Mouse (Mus musculus): ENCODE data around the gene Tmed10.

The Tmed10 gene

GRCm38 (mm10) chr12:85374561-85375272 lies at the start of gene Tmed10:
Gene Tmed10 (minus strand): TSS chr12:85374847.
- peak; percentile 81 to 90 for DNase-seq (ENCODE audit: low spot score in 2 of 2)

DNA sequence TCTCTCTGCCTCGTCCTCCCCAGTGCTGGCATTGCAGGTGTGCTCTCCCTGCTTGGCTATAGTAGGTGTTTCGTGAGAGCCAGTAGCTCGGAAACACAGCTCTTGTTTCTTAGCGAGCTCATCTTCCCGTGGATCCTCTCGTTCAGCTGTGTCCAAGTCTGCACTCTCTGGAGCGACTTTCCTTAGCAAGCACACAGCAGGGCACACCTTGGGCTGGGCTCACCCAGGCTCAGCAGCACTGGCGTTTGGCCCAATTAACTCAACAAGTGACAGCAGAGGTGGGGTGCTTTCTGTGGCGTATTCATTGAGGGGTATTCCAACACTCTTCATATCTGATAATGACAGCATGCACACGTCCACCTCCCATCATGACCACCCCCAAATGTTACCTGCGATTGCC lies 48.6 kb upstream of the Tmed10 start:
- no peak for DNase-seq (ENCODE audit: low spot score in 2 of 2)

DNA sequence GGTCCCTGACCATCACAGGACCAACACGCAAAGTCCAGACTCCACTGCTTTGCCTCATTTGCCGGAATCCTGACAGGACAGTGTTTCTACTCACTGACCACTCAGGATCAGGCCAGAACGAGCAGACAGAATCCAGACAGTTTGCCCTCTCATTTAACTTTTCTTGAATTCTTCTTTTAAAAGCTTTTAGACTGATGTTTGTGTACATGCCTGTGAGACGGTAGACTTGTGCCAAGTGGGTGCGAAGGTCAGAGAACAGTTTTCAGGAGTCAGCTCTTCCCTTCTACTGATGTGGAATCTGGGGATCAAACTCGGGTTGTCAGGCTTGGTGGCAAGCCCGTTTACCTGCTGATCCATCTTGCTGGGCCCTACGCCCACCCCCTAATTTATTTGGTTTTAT lies 47.9 kb upstream of the Tmed10 start:
- DNase-seq (ENCODE audit: low spot score in 2 of 2): no peak

DNA sequence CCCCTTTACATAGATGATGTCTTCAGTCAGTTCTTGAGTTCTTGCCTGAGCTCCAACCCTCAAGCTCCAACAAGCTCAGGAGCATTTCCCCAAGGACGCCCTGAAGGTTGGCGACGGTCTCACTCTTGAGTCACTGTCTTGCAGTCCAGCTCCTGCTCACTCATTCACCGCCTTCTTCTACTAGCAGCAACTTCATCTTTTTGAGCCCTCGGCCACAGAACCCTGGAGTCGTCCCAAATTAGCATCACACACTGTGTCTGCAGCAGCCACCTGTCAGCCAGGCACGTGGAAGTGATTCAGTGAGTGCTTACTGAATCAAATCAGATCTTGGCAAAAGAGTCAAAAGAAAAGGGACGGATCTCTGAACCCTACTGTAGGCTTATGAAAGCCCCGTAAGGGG lies 46.3 kb upstream of the Tmed10 start:
- DNase-seq (ENCODE audit: low spot score in 2 of 2): no peak

DNA sequence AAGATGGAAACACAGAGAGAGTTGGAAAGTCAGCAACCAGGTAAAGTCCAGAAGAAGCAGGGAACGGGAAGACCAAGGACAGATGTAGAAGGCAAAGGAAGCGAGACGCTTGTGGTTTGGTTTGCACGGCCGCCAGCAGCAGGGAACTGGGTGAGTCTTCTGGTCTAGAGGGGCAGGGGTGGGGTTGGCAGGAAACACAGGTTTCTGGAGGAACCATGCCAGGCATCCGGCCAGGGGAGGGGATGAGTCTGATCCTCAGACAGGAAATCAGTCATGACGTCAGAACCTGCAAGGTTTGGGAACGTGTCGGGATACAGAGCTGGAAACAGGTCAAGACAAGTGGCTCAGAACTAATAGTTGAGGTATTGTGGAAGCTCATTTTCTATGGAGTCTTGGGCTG lies 43.2 kb upstream of the Tmed10 start:
- peak in 1 of 2 experiments; percentile 40 for DNase-seq (ENCODE audit: low spot score in 2 of 2)

DNA sequence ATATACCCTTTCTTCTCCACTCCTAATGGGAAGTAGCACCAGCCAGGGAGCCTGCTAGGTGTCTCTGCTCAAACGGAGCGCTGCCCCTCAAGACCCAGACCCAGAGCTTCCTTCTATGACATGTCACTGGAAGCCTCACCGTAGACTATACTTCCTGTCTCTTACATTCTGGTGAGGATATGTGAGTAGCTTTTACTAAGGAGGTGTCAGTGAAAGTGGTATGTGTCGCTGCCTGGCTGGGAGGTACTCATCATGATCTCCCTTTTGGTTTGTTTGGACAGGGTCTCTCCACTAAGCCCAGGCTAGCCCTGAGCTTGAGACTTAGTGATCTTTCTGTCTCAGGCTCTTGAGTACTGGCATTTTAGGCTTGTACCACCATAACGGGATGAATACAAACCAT lies 41.7 kb upstream of the Tmed10 start:
- no peak for DNase-seq (ENCODE audit: low spot score in 2 of 2)

DNA sequence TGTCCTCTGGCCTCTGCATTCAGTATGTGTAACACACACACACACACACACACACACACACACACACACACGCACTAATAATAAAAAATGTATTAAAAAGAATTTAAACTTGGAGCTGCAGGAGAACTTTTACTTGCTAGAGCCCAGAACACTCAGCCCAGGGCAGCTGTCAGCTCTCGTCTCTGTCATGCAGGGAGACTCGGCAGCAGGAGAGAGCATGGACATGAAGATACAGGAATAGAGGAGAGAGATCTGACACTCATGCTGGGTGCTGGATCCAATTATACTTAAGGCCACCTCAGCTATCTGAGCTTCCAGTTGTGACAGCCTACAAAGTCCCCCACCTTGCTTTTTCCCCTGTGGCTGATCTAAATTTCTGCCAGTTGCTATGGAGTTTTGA lies 41.2 kb upstream of the Tmed10 start:
- no peak for DNase-seq (ENCODE audit: low spot score in 2 of 2)

- DNase-seq (ENCODE audit: low spot score in 2 of 2): no peak
Observed at GRCm38 (mm10) chr12:85411136-85411535, 36.5 kb upstream of the Tmed10 start.

GRCm38 (mm10) chr12:85397960-85398272 lies 23.3 kb upstream of the Tmed10 start:
- no peak for DNase-seq (ENCODE audit: low spot score in 2 of 2)

- DNase-seq (ENCODE audit: low spot score in 2 of 2): peak in 1 of 2 experiments; percentile 74
Observed at GRCm38 (mm10) chr12:85397063-85397959, 22.7 kb upstream of the Tmed10 start.

- DNase-seq (ENCODE audit: low spot score in 2 of 2): peak in 1 of 2 experiments; percentile 35
Observed at GRCm38 (mm10) chr12:85393981-85394380, 19.3 kb upstream of the Tmed10 start.

DNA sequence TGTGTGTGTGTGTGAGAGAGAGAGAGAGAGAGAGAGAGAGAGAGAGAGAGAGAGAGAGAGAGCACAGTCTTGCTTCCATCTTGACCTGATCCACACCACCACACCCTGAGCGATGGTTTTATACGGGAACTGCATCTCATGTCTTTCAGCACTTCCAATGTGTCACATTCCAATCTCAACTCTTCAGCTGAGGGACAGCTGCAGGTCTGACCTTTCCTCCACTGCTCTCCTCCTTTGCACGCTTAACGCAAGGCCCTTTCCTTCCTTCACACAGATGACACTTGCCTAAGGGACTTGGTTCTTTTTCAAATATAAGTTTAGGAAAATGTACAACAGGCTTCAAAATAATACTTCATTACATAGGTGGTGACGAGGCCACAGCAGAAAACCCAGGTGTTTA lies 18.9 kb upstream of the Tmed10 start:
- no peak for DNase-seq (ENCODE audit: low spot score in 2 of 2)

- no peak for DNase-seq (ENCODE audit: low spot score in 2 of 2)
Observed at GRCm38 (mm10) chr12:85391148-85391547, 16.5 kb upstream of the Tmed10 start.

GRCm38 (mm10) chr12:85389204-85390185 lies 14.8 kb upstream of the Tmed10 start:
- DNase-seq (ENCODE audit: low spot score in 2 of 2): no peak

- no peak for DNase-seq (ENCODE audit: low spot score in 2 of 2)
Observed at GRCm38 (mm10) chr12:85385995-85386375, 11.3 kb upstream of the Tmed10 start.

- no peak for DNase-seq (ENCODE audit: low spot score in 2 of 2)
Observed at GRCm38 (mm10) chr12:85385329-85385994, 10.8 kb upstream of the Tmed10 start.

DNA sequence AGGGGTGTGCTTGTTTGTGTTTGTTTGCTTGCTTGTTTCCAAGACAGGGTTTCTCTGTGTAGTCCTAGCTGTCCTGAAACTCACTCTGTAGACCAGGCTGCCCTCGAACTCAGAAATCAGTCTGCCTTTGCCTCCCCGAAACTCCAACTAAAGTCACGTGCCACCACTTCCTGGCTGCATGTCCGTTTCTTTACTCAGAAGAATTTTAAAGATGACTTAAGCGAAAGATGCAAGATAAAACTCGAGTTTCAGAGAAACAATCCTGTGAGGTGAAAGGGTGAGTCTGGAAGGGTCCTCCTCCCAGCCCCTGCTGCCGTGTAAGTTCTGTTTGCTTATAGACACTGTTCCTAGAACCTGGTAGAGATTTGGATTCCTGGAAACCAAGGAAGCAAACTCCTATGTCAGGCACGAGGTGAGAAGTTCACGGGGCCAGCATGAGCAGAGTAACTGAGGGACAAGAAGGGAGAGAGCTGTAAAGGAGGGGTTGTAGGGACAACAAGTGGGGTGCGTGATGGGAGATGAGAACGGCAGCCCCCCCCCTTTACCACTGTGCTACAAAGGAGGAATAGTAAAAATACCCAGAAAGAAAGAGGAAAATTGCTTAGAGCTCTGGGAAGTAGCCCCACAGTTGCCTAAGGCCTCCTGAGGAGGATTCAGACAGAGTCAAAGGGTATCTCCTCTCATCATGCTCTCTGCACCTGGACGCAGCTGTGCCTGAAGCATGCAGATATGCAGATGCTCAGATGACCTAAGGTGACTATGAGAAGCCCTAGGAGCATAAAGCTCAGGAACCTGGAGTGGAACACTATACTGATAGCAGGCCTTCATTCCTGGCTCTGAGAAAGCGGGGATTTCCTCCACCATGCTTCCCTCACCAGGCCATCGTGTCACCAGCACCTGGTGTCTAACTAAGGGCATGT lies 8.4 kb upstream of the Tmed10 start:
- no peak for DNase-seq (ENCODE audit: low spot score in 2 of 2)

DNA sequence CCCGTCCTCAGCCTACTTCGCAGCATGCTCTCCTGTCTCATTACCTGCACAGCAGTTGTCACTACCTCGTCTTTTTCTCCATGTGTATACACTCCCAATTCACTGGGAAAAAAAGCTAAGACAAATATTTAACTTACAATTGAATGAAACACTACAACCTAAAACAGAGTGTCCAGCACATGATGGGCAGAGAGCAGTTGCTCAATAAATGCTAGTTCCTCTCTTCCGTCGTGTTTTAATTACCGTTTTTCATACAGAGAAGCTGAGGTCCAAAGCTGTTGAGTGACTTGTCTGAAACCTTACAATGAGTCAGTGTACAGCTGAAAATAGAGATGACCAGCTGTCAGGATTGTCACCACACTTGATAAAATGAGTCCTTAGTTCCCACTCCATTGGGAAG lies 6.9 kb upstream of the Tmed10 start:
- DNase-seq (ENCODE audit: low spot score in 2 of 2): no peak

DNA sequence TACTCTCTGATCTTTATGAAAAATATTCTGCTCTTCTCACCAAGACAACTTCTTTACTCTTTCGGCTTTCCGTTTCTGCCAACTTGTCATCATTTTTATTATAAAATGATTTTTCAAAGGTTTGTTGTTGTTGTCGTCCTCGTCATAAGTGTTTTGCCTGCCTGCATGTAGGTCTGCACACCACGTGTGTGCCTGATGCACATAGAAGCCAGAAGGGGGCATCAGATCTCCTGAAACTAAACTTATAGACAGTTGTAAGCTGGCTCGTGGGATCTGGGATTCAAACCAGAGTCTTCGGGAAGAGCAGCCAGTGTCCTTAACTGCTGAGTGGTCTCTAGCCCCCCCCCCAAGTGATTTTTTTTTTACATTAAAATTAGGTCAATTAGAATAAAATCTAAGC lies 6.3 kb upstream of the Tmed10 start:
- no peak for DNase-seq (ENCODE audit: low spot score in 2 of 2)

GRCm38 (mm10) chr12:85380308-85380707 lies 5.7 kb upstream of the Tmed10 start:
- no peak for DNase-seq (ENCODE audit: low spot score in 2 of 2)

Measured in urinary bladder, postnatal 36 days (tissue).